Mouse (Mus musculus) cortical plate, adult 2 months (tissue): ENCODE measurements around the gene Adcy4.

Experiments
- CTCF ChIP-seq: fragments of 200-500 bp; IDR thresholded peaks from 2 replicates; pipeline ENCODE4 v1.5.1; 2011; ENCODE audit warnings: mild to moderate bottlenecking, control low read depth, low read length; ENCODE audit not compliant: insufficient read depth; ENCODE audit errors: extremely low read depth
- POLR2A ChIP-seq: fragments of 200-500 bp; IDR thresholded peaks from 2 replicates; pipeline ENCODE4 v1.6.1; 2011; ENCODE audit warnings: mild to moderate bottlenecking, low read length, control low read depth; ENCODE audit not compliant: insufficient read depth; ENCODE audit errors: extremely low read depth

GRCm38 (mm10) chr14:55815310-55815751 is 31.4 kb upstream of the Adcy4 start:
- no peak for TF ChIP-seq CTCF
- TF ChIP-seq POLR2A = no peak
